Mouse (Mus musculus) adrenal gland, postnatal 4 days (tissue): ENCODE results near the gene Ankrd11. TPM values are rescaled to one million over a fixed set of nuclear protein-coding genes. Genes with fewer than 3 reads are reported as not detected.
A peak's percentile ranks its signal among the peaks of the same experiment; 100 is the strongest.

Experiments used
- DNase-seq, 2 experiments: peaks; one replicate each; pipeline ENCODE4 v3.0.0; 2021 to 2022; ENCODE audit warnings: low spot score in 2 of 2, mixed read lengths in 2 of 2
- total RNA-seq, 2 experiments: library from RNA; stranded (reverse); gene quantifications; 2 replicates each; pipeline ENCODE4 v1.2.3; 2021

Ankrd11 gene
- total RNA-seq, 2 experiments from 2014 or later = 132 TPM

DNA sequence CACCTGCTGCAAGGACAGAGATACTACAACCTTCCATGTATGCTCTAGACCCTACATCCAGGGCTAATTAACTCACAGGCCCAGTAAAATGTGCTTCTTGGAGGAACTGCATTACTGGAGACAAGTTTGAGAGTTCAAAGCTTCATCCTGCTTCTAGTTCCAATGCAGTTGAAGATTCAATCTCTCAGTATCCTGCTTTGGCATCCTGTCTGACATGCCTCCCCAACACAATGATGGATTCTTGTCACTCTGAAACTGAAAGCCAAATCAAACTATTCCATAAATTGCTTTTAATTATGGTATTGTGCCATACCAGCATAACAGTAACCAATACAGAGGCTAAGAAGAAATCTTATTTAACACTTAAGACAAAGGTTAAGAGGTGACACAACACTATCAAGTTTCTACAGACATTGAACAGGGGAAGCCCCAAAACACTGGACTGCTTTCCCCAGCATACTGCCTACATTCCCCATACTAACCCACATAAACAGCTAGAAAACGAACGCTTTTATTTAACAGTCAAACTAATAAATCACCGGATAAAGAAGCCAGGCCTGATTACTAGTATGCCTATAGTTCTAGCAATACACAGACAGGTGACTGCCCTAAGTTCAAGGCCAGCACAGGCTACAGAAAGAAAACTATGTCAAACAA is 72.0 kb downstream of the Ankrd11 start:
- DNase-seq = no peak

DNA sequence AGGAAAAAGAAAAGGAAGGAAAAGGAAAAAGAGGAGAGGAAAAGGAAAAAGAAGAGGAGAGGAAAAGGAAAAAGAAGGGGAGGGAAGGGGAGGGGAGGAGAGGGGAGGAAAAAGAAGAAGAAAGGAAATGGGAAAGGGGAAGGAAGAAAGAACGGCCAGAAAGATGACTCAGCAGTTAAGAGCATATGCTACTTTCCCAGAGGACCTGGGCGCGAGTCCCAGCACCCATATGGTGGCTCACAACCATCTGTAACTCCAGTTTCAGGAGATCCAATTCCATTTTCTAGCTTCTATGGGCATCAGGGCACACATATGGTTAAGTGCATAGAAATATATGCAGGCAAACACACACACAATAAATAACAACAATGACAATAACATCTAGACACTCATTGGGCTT is 73.9 kb downstream of the Ankrd11 start:
- DNase-seq = no peak

GRCm38 (mm10) chr8:122966638-122967037 is 75.4 kb downstream of the Ankrd11 start:
- DNase-seq = no peak

DNA sequence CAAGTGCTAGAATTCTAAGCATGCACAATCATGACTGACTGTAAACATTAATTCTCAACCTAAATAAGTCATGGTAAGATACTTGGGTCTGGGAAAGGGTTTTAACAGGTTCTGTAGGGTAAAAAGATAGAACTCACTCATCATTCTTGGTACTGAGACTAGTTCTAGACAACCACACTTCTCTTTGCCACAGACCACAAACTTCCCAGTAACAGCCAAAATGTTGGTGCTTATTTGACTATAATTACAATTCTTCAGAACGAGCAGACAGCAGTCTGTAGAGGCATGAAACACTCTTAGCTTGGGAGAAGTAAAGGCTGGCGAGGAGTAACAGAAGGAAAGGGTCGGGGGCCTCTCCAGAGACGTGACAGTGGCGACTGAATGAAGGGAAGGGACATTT is 80.0 kb downstream of the Ankrd11 start:
- DNase-seq = no peak

DNA sequence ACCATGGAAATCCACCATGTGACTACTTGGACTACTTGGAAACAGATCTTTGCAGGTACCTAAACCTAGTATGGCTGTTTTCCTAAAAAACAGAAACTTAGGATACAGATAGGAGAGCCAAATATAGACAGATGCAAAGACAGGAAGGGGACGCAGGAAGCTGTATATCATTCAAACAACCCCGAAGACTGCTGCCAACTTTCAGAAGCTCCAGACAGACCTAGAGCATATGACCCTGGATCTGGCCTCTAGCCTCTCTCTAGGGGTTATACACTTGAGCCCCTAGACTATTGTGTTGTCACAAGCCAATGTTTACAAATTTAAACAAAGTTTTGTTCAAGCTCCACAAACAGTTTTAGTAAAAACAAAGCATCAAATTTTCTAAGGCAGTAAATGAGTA is 80.6 kb downstream of the Ankrd11 start:
- no peak for DNase-seq

DNA sequence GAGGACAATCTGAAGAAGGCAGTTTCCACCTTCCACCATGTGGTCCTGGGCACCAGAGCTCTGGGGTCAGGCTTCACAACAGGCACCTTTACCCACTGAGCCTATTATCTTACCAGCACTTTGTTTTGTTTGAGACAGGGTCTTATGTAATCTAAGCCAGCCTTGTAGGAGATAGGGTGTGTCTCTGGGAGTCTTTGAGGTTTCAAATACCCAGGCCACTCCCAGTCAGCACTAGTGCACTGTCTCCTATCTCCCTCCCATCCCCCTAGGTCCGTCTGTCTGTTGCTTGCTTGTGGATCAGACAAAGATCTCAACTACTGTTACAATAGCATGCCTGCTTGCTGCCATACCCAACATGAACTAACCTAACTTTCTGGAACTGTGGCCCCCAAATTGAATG is 81.1 kb downstream of the Ankrd11 start:
- DNase-seq = no peak

- no peak for DNase-seq
Measured at GRCm38 (mm10) chr8:122960323-122960722, 81.8 kb downstream of the Ankrd11 start.

DNA sequence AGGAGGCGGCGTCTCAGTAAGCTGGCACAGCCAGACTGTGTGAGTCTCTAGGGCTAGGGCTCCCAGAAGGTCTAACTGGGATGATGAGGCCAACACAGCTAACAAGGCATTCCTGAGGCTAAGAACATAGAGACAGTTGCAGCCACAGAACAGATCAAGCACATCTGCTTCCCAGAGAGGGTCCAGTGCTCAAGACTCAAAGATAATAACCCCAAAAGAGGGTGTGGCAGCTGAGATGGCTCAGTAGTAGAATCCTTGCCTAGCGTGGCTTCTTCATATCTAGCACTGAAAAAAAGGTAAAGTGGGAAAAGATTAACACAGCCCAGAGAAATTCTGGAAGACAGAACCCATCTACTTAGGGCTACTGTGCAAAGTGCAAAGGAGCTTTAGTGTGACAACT is 86.1 kb downstream of the Ankrd11 start:
- no peak for DNase-seq

- no peak for DNase-seq
Measured at GRCm38 (mm10) chr8:122955195-122955594, 86.9 kb downstream of the Ankrd11 start.

DNA sequence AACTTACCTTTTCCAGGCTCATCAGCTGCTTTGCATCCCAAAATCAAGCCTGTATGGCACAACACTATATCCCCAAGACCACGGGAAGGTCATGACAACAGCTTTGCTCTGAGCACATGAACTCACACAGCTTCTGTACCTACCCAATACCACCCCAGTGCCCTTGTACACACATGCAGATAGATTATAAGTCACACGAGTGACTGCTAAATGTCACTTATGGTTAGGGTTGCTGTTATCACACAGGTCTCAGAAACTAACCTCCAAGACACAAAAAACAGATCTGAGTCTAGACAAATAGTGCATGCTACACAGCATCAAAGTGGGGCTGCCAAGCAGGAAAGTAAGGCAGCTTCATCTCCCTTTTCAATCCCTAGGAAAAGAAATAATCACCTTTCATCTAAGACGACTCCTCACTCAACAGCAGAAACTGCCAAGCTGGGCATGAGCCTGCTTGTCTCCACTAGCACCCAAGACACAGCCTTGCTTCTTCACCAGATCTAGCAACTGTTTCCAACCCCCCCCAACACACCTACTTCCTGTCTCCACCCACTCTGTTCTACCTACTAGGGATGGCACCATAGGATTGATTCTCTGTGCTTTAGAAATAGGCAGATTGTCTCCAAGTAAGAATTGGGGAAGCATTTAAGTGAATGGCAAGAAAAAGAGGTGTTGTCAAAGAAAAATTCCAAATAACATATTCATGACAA is 87.8 kb downstream of the Ankrd11 start:
- no peak for DNase-seq

DNA sequence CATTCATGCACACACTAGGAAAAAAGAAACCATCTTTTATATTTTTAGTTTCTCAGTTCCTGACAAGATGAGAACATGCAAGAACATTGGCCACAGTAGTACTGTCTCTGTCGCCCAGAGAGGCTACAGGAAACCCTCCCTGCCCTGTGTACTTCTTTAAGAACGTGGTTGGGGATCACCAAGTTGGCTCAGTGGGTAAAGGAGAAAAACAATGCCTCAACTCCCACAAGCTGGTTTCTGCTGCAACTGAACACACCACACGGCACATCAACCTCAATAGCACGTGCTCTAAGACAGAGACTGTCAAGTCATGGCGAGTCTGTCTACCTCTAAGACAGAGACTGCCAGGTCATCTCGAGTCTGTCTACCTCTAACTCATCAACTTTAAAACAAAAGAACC is 89.0 kb downstream of the Ankrd11 start:
- no peak for DNase-seq

DNA sequence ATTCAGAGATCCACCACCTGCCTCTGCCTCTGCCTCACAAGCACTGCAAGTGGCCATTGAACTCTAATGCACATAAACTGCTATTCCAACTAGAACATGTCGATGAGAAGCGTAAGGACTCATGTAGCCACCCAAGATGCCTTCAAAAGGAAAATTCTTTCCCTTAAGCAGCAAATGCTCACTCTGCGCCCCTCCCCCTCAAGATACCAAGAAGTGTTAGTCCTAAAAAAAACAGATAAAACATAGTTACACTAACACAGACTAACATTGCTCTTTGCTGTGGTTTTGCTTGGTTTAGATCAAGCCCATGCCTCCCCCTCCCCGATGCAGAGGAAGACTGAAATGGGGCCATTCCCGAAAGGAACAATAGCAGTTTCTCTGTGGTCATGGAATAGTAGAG is 90.6 kb downstream of the Ankrd11 start:
- no peak for DNase-seq

DNA sequence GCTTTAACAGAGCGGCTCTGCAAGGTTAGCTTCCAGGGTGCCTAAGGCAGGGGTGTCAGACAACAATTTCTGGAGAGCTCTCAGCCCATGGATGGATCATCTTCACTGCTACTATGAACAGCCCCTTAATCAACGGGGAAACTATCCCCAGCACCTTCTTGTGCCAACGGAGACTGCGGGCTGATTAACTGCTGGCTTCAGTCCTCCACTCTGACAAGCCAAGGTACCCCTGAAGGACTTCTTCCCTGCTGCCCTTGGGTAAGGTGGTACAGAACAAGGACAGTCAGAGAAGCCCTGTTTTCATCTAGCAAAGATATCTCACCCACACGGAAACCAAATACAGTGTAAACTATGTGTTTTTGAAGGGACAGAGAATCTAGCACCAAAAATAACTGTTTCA is 92.4 kb downstream of the Ankrd11 start:
- peak in 1 of 2 experiments; percentile 18 for DNase-seq

DNA sequence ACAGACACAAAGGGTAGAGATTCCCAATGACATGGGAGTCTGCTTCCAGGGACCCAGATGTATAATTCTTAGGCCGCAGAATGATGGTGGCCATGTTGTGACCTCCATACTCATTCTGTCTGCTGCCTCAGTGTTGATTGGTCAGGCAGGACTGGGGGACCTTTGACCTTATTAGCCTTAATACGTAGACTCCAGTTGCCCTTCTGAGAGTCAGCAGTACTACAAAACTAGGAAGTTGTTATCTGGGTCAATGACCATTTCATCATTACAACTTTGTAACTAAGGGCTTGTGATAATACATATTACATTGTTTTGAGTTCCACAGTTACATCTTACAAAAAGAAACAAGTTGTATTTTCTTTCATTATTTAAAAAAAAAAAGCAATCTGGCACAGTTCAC is 96.3 kb downstream of the Ankrd11 start:
- no peak for DNase-seq

GRCm38 (mm10) chr8:122942803-122943713 is 99.0 kb downstream of the Ankrd11 start:
- DNase-seq = no peak

DNA sequence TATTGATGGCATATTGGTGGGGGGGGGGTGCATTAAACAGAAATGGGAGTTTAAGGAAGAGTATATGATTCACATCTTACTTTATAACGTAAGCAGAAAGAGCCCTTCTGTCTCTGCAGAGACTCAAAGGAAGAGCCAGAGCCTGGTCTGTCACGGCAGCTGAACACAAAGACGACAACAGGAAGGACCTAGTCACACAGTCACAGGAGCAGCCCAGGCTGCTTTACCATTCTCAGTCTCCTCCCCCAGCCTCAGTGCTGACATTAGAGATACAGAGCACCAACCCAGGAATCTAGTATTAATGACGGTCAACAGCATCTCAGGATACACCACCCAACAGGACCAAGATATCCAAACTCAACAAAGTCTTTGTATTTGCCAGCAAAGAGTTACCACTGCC is 103.5 kb downstream of the Ankrd11 start:
- DNase-seq = no peak

DNA sequence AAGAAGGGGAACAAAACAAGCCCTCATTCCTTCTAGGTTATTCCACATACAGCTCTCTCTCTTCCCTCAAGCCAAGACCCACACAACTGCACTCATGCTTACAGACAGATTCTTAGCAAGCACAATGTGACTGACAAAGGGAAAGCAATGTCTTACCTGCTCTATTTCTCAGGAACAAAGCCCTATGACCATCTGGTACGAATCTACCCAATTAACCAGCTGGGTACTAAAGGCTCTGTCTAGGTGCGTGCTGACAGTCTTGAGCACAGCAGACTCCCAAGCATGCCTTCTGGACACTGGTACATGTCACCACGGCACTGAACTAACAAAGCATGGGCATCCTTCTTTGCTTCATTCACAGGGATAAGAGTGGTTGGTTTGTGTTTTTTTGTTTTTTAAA is 103.9 kb downstream of the Ankrd11 start:
- DNase-seq = no peak

- no peak for DNase-seq
Measured at GRCm38 (mm10) chr8:122937545-122938053, 104.5 kb downstream of the Ankrd11 start.

DNA sequence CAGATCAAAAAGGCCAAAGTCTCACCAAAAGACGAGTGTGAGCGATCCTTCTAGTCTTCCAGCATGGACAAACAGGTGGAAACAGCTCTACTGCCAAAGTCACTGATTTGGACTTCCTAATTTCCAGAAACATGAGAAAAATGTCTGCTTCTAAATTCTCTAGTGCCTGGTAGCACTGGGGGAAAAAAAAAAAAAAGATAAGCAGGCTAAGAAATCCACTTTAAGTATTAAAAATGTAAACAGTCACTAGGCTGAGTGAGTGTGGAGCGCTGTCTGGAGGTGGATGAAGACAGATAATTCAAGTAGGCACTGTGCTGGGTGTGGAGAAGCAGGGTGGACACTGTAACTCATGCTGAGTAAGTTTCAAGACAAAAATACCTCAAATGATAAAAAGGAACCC is 106.2 kb downstream of the Ankrd11 start:
- no peak for DNase-seq

- no peak for DNase-seq
Measured at GRCm38 (mm10) chr8:122935118-122935517, 107.0 kb downstream of the Ankrd11 start.

GRCm38 (mm10) chr8:122933973-122934372 is 108.1 kb downstream of the Ankrd11 start:
- DNase-seq = no peak

DNA sequence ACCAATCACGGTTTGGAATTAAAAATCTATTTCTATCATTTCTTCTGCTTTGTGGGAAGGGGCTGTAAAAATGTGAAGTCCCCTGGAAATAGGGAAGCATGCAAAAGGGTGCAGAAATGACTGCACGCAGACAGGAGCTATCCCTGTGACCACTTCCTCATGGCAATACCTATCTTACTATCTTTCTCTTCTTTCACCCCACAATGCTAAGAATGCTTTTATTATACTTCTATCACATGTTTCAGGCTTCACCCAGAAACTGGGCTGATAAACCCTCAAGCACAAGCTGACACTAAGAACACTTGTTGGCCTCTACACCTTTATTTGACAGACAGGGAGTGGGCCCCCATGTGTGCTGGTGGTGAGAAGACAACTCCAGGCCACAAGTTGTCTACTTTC is 109.5 kb downstream of the Ankrd11 start:
- DNase-seq = no peak
